Mouse (Mus musculus) brain, embryonic 14.5 days (tissue): ENCODE measurements around the gene Mkrn2os.

Source experiments
- CTCF ChIP-seq: fragments of 200-500 bp; IDR thresholded peaks from 2 replicates; pipeline ENCODE4 v1.5.1; 2012; ENCODE audit warnings: inconsistent platforms, mild to moderate bottlenecking, moderate library complexity, borderline replicate concordance; ENCODE audit not compliant: insufficient read depth, insufficient read length; ENCODE audit errors: extremely low read depth
- POLR2A ChIP-seq: fragments of 200-500 bp; IDR thresholded peaks from 2 replicates; pipeline ENCODE4 v1.6.1; 2012; ENCODE audit warnings: mild to moderate bottlenecking, inconsistent platforms, borderline replicate concordance; ENCODE audit not compliant: poor library complexity, insufficient read depth, insufficient read length, severe bottlenecking; ENCODE audit errors: extremely low read depth

- TF ChIP-seq CTCF (no peak), POLR2A (no peak)
These were observed 876 bp upstream of the Mkrn2os start for GRCm38 (mm10) chr6:115593252-115593651.
